Mouse (Mus musculus) ES-CJ7 (cell line): ENCODE measurements around the gene Nf1.

Experiments used
- DNase-seq: peaks from one replicate; pipeline ENCODE4 v3.0.0; 2011; ENCODE audit warnings: low read depth, low spot score

Gene Nf1

DNA sequence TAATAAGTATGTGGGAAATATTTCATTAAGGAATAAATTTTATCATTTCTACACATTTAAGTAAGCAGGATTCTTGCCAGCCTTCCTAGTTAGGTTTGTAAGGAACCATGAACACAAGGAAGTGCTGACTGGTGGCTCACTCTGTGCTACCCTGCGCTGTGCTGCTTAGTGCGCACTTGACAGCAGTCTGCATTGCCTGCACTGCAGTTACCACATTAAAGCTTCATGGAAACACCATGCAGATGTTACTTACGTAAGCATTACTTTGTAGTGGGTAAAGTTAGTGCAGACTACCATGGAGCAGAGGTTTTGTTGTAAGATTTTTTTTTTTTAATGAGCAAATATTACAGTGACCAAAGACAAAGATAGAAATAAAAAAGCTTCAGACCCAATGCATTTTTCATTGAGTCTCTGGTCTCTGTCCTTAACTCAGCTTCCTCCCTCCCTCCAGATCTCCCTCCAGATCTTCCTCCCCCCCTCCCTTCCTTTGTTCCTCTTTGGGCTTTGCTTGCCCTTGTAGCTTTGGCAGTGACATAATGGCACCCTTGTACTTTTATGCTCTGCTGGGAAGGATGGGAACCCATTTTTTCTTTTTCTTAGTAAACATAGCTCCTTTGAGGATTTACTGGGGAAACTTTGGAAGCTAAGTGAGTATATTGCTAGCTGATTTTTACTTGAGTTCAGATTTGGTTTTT lies 121.4 kb downstream of the Nf1 start:
- DNase-seq = no peak

- DNase-seq = no peak
These were observed 128.6 kb downstream of the Nf1 start for GRCm38 (mm10) chr11:79468097-79468496.

DNA sequence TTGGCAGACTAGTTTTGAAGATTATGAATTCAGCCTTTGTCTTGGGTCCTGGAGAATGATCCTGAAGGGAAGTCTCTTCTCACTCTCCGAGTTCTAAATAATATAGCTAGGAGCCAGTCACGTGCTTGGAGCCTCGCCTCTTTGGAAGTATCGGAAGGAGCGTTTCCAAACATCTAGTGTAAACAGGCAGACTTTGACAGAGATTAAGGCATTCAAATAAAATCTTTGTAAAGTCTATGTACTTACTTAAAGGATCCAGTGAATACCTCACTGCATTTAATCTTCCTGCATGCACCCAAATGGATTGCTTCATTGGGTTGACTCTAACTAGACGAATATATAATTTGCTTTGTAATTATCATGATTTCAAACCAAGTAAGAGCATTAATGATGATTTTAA lies 143.9 kb downstream of the Nf1 start:
- no peak for DNase-seq

GRCm38 (mm10) chr11:79483876-79484528 lies 144.5 kb downstream of the Nf1 start:
- DNase-seq = peak; percentile 26

DNA sequence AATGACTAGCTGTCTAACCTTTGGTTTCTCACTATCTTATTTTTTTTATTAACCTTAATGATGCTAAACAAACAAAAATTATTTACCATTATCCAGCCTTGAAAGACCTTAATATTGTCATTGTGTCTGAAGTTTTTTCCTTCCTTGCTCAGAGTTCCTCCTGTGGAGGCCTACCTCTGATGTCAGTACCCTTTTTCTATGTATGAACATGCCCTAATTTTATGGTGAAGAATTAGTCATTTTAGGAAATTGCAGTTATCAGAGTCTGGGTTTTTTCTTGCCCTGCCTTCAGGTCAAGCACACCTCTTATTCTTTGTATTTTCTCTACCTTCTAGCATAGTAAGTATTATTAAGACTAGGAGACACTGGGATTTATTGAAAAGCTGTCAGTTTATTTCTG lies 145.2 kb downstream of the Nf1 start:
- DNase-seq = no peak

DNA sequence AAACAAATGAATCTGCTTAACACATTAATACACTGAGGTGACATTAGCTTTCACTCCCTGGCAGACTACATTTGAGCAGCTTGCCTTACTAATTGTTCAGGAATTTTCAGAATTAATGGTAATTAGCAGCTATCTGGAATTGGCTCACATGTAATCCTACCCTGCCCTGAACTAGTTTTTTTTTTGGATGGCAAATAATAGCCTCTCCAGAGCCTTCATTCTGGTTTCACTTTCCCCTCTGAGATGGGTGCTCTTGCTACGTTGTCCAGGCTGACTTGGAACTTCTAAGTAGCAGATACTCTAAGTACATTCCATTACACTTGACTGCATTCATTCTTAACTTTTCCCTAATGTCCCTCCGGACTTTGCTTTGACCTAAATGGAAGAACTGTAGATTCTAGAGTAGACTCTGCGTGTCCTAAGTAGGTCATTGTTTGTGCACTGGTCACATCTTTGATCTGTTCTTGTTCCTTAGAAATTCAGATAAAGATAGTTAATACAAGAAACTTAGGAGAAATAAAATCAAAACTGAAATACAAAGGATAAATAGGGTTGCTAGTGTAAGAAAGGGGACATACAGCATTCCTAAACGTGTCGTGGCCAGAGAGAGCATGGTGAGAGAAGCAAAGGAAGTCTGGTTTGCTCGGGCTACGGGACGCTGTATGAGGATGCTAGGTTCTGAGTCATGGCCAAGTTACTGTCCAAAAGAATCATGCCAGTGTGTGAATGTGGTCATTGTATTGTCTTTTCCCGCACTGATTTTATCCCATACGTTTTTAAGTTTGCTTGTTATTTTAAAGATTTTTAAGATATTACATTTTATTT lies 155.7 kb downstream of the Nf1 start:
- no peak for DNase-seq

- no peak for DNase-seq
These were observed 163.4 kb downstream of the Nf1 start for GRCm38 (mm10) chr11:79502917-79503316.

GRCm38 (mm10) chr11:79503845-79504244 lies 164.4 kb downstream of the Nf1 start, which contains the start of gene Omg:
Omg (minus strand) TSS chr11:79504084.
- no peak for DNase-seq

DNA sequence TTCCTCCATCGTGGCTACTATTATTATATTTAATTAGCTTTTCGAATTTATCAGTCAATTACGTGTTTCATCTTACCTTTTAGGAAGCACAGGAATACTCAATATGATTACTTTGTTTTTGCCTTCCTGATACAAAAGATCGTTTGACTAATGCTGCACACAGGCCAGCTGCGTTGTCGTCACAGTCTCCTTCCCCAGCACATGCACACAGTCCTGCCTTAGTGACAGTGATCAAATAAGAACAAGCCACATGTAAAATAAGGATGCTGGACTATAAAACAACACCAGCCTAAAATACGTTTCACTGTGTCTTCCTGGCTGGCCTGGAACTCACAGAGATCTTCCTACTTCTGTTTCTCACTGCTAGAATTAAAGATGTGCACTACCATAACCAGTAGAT lies 165.0 kb downstream of the Nf1 start:
- no peak for DNase-seq

- DNase-seq = no peak
These were observed 172.5 kb downstream of the Nf1 start for GRCm38 (mm10) chr11:79511970-79512369.

- DNase-seq = no peak
These were observed 175.8 kb downstream of the Nf1 start for GRCm38 (mm10) chr11:79515331-79515730.

DNA sequence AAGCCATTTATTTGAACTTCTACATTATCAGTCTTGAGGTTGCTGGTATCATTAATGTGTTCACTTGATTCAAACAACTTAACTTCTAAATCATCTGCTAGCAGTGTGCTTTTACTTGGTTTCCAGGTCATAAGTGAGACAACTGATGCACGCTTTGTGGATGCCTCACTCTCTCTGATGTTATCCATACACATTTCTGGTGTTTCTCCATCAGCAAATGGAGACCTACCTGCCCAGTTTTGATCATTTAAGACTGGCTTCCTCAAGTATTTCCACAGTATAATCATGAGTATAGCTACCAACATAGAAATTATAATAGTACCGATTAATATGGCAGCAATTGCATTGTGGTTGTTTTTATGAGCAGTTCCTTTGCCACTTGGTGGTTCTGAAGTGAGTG lies 176.3 kb downstream of the Nf1 start:
- DNase-seq = no peak

DNA sequence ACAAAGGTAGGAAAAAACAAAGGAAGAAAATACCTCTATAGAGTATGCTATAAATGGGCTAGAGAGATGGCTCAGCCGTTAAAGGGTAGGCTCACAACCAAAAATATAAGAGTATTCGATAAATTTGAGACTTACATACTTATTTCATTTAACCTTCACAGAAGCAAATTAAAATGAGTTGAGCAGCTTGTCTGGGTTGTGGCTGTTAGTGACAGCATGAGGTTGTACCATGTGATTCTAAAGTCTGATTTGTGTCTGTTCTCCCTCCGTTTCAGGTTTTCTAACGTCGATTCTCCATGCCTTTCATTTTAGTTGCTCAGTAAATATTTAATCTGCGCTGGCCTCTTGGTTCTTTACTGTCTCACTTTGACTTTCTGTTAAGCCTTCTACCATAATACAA lies 179.8 kb downstream of the Nf1 start:
- no peak for DNase-seq

DNA sequence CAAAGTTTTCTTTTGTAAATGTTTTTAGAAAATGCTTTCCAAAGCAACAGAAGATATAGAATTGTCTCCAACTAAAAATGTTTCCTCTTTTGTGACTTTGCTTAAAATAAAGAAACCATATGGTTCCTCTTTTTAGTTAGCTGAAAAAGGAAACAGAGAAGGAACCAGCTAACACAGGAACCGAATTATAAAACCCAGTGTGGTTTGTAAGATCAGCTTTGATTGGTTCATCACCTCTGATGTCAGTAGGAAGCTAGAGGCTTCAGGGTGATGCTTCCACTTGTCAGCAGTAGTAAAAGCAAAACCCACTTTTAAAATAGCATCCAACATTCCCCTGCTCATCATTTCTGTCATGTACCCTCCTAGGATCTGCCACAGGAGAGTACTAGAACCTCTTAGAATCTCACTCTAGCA lies 180.4 kb downstream of the Nf1 start:
- DNase-seq = no peak

GRCm38 (mm10) chr11:79520772-79521171 lies 181.3 kb downstream of the Nf1 start:
- no peak for DNase-seq

- DNase-seq = no peak
These were observed 182.4 kb downstream of the Nf1 start for GRCm38 (mm10) chr11:79521930-79522329.

GRCm38 (mm10) chr11:79522944-79523343 lies 183.5 kb downstream of the Nf1 start:
- no peak for DNase-seq

GRCm38 (mm10) chr11:79523560-79524309 lies 184.2 kb downstream of the Nf1 start, which contains the start of gene Evi2b:
Evi2b (minus strand) TSS chr11:79523762.
- no peak for DNase-seq

- DNase-seq = no peak
These were observed 184.8 kb downstream of the Nf1 start for GRCm38 (mm10) chr11:79524310-79524575.

DNA sequence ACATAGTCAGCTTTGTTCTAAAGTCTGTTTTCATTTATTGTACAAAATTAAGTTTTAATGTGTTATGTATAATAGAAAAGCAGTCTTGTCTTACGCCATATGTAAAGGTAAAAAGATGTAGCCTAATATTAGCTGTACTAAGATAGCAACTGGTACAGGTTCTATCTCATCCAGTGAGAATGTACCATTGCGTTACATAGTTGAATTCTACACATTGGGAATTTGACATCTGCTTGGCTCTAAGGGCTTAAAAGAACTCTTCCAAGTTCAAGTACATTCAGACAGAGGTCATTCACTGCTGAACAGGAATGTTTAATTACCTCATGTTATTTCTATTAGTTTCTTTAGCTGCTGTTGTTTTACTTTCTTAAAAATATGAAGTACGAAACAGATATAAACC lies 187.1 kb downstream of the Nf1 start:
- DNase-seq = no peak

- DNase-seq = no peak
These were observed 187.7 kb downstream of the Nf1 start for GRCm38 (mm10) chr11:79527015-79527738.
